Mouse (Mus musculus) spleen, embryonic (tissue): ENCODE results near the gene Hoxc5.

Source experiments
- CTCF ChIA-PET: fragments of 350-600 bp; sonication (Branson Sonifier 250); formaldehyde crosslinking; loops from one replicate; lab custom pipeline; 2022; lab: Charles Lee

Gene Hoxc5

GRCm38 (mm10) chr15:102967312-102967510 lies at the start of gene Hoxc5:
Hoxc5 (plus strand) TSS chr15:102967443.
- CTCF ChIA-PET = no interaction called here

GRCm38 (mm10) chr15:102917972-102918572 lies 49.2 kb upstream of the Hoxc5 start:
- CTCF ChIA-PET = no interaction called here

- CTCF ChIA-PET = no interaction called here
Measured at GRCm38 (mm10) chr15:102918611-102919265, 48.5 kb upstream of the Hoxc5 start.

- CTCF ChIA-PET = no interaction called here
Measured at GRCm38 (mm10) chr15:102919336-102920180, 47.7 kb upstream of the Hoxc5 start.

- CTCF ChIA-PET = no interaction called here
Measured at GRCm38 (mm10) chr15:102920619-102921018, 46.6 kb upstream of the Hoxc5 start.

GRCm38 (mm10) chr15:102921053-102922011 lies 45.9 kb upstream of the Hoxc5 start, which contains the start of gene Hoxc13:
Hoxc13 (plus strand) TSS chr15:102921103.
- CTCF ChIA-PET = no interaction called here

- CTCF ChIA-PET = no interaction called here
Measured at GRCm38 (mm10) chr15:102922012-102922362, 45.3 kb upstream of the Hoxc5 start.

GRCm38 (mm10) chr15:102922636-102923500 lies 44.4 kb upstream of the Hoxc5 start:
- CTCF ChIA-PET = no interaction called here

GRCm38 (mm10) chr15:102927032-102927645 lies 40.1 kb upstream of the Hoxc5 start:
- CTCF ChIA-PET = interaction anchor here (0.6 kb wide), 1 partner anchor 23 kb away, joined by 3 read pairs; no protein-coding TSS in a partner anchor

GRCm38 (mm10) chr15:102931706-102932358 lies 35.4 kb upstream of the Hoxc5 start:
- CTCF ChIA-PET = no interaction called here

- CTCF ChIA-PET = no interaction called here
Measured at GRCm38 (mm10) chr15:102934438-102934837, 32.8 kb upstream of the Hoxc5 start.

- CTCF ChIA-PET = no interaction called here
Measured at GRCm38 (mm10) chr15:102934897-102935296, 32.3 kb upstream of the Hoxc5 start.

GRCm38 (mm10) chr15:102936279-102936972 lies 30.8 kb upstream of the Hoxc5 start, which contains the start of gene Hoxc12:
Hoxc12 (plus strand) TSS chr15:102936757.
- CTCF ChIA-PET = interaction anchor here (0.6 kb wide), 1 partner anchor 345 kb away, joined by 9 read pairs; no protein-coding TSS in a partner anchor

GRCm38 (mm10) chr15:102937036-102937666 lies 30.1 kb upstream of the Hoxc5 start:
- CTCF ChIA-PET = no interaction called here

- CTCF ChIA-PET = no interaction called here
Measured at GRCm38 (mm10) chr15:102939256-102940155, 27.7 kb upstream of the Hoxc5 start.

GRCm38 (mm10) chr15:102942739-102943467 lies 24.3 kb upstream of the Hoxc5 start:
- CTCF ChIA-PET = no interaction called here

GRCm38 (mm10) chr15:102943468-102943813 lies 23.8 kb upstream of the Hoxc5 start:
- CTCF ChIA-PET = no interaction called here
